Mouse (Mus musculus) liver, adult 2 months (tissue): ENCODE measurements around the gene St6gal1.

ENCODE experiments used
- CTCF ChIP-seq: fragments of 200-500 bp; IDR thresholded peaks from 2 replicates; pipeline ENCODE4 v1.5.1; 2011; ENCODE audit warnings: low read depth, low read length, control low read depth
- POLR2A ChIP-seq: fragments of 200-500 bp; IDR thresholded peaks from 2 replicates; pipeline ENCODE4 v1.6.1; 2011; ENCODE audit warnings: low read length, control low read depth; ENCODE audit not compliant: insufficient read depth; ENCODE audit errors: extremely low read depth

DNA sequence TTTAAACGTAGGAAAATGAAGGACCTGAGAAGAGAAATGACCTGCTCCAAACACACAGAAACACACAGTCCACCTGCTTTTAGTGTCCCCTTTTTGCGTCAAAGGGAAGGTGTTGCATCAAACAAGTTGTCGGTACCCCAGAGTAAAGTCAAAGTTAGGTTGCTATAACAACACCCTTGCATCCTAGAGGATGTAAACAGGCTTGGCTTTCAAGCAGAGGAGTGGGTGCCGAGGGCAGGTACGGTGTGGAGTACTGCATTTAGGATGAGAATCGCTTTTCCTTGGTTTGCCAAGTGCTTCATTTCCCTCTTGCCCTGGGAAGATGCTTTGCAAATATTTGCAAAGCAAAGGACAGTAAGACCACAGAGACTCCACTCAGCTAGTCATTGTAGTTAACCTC is 3.3 kb downstream of the St6gal1 start:
- TF ChIP-seq CTCF (no peak), POLR2A (no peak)
